Mouse (Mus musculus) MEL (cell line): Measurements from ENCODE around the gene Tfb1m.

Source experiments
- CTCF ChIP-seq, 3 experiments: IDR thresholded peaks in 2 of 3; conservative IDR thresholded peaks in 1 of 3; 2 replicates each; pipeline ENCODE4 v1.5.1; 2011 to 2012; ENCODE audit warnings: low read length in 3 of 3, low read depth in 2 of 3, mild to moderate bottlenecking in 2 of 3, improper control_type of control experiment in 1 of 3, inconsistent platforms in 1 of 3, mixed read lengths in 1 of 3, moderate library complexity in 1 of 3; ENCODE audit not compliant: control insufficient read depth in 1 of 3, insufficient read depth in 1 of 3, poor library complexity in 1 of 3, severe bottlenecking in 1 of 3
- EP300 ChIP-seq, 2 experiments: IDR thresholded peaks; 2 replicates each; pipeline ENCODE4 v1.6.1; 2011; ENCODE audit warnings: improper control_type of control experiment in 2 of 2, low read length in 2 of 2, low read depth in 1 of 2, mild to moderate bottlenecking in 1 of 2
- HCFC1 ChIP-seq: IDR thresholded peaks from 2 replicates; pipeline ENCODE4 v1.6.1; 2012; ENCODE audit warnings: low read depth, mild to moderate bottlenecking, inconsistent platforms, low read length, improper control_type of control experiment, moderate library complexity
- POLR2A ChIP-seq, 2 experiments: IDR thresholded peaks; 2 replicates each; pipeline ENCODE4 v1.6.1; 2011 to 2012; ENCODE audit warnings: low read length in 2 of 2, mild to moderate bottlenecking in 2 of 2, control low read depth in 1 of 2, improper control_type of control experiment in 1 of 2, low read depth in 1 of 2, moderate library complexity in 1 of 2; ENCODE audit not compliant: control insufficient read depth in 1 of 2, insufficient read depth in 1 of 2, poor library complexity in 1 of 2

GRCm38 (mm10) chr17:3541033-3541432, 16.5 kb downstream of the Tfb1m start:
- TF ChIP-seq POLR2A (IDR thresholded peaks at IDR 0.05; ENCODE audit: control insufficient read depth in 1 of 2, insufficient read depth in 1 of 2, low read depth in 1 of 2, low read length in 2 of 2, poor library complexity in 1 of 2) (no peak), CTCF (IDR thresholded peaks at IDR 0.05 in 2 of 3, conservative IDR thresholded peaks at IDR 0.05 in 1 of 3; ENCODE audit: control insufficient read depth in 1 of 3, insufficient read depth in 1 of 3, low read depth in 2 of 3, low read length in 3 of 3, poor library complexity in 1 of 3, severe bottlenecking in 1 of 3) (no peak), HCFC1 (no peak), EP300 (IDR thresholded peaks at IDR 0.05; ENCODE audit: low read depth in 1 of 2, low read length in 2 of 2) (no peak)
